Mouse (Mus musculus): Measurements from ENCODE around the gene Srl.
"Not testable (repeated sequence)": the region's sequence is repeated elsewhere in the genome, so short reads cannot be mapped to it uniquely, and the experiment has no call there.

Gene Srl

DNA sequence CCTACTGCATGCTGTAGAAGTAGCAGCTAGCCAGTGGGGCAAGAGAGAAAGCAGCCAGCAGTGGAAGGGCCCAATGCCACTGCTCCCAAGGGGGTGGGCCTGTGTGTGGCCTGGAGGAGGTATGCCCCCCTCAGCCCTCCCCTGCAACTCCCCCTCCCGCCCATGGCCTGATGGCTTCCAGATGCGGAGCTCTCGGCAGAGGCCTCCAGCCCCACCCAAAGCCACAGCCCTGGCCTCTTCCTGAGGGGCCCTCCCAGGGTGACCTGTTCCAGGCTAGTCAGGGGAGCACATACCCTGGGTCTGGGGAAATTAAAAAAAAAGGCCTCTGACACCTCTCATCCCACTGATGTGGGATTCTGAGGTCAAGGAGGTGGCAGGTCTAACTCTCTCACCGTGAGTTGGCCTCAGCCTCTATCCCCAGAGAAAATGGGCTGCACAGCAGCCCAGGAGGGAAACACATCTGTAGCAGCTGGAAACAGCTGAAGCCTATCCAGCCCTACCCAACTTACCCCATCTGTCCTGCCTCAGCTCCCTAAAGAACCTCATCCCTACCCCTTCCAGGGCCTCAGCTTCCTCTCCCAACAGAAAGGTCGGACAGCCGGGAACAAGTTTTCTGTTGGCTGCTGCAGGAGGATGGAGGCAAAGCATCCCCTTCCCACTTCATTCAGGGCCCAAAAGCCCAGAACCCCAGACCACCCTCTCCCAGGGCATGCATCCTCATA, 11.4 kb upstream of the Srl start:
- DNase-seq (ENCODE audit: low read depth, low spot score), result no peak

DNA sequence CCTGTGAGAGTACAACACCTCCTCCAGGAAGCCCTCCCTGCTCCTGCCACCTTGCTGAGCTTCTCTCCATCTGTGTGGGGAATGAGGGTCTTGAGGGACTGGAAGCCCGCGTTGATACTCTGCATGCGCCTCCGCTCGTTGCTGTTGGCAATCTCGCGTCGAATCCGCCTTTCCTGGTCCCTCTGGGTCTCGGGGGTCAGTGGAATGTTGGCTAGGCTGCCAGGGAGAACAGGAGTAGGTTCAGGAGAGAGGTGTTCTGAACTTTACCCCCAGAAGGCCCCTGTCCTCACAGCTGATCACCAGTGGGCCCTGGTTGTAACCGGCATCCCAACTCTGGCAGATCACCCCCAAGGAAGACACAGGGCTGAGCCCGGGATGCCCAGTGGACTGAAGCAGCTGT, 10.3 kb upstream of the Srl start:
- no peak for DNase-seq (ENCODE audit: low read depth, low spot score)

DNA sequence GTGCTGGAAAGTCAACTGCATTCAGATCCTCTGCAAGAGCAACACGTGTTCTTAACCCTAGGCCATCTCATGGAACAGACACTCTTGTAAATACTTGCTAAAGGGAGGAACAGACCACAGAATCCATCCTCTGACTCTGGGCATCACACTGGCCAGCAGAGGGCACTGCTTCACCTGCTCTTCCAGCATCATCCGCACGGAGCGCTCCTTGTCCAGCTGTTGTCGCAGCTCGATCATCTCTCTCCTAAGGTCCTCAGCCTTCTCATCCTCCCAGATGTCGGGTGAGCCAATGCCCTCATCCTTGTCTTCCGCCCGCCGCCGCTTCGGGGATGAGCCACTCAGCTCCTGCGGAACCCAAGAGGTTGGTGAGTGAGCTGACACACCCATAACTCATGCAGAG, 9.4 kb upstream of the Srl start:
- peak; percentile 88 for DNase-seq (ENCODE audit: low read depth, low spot score)

DNA sequence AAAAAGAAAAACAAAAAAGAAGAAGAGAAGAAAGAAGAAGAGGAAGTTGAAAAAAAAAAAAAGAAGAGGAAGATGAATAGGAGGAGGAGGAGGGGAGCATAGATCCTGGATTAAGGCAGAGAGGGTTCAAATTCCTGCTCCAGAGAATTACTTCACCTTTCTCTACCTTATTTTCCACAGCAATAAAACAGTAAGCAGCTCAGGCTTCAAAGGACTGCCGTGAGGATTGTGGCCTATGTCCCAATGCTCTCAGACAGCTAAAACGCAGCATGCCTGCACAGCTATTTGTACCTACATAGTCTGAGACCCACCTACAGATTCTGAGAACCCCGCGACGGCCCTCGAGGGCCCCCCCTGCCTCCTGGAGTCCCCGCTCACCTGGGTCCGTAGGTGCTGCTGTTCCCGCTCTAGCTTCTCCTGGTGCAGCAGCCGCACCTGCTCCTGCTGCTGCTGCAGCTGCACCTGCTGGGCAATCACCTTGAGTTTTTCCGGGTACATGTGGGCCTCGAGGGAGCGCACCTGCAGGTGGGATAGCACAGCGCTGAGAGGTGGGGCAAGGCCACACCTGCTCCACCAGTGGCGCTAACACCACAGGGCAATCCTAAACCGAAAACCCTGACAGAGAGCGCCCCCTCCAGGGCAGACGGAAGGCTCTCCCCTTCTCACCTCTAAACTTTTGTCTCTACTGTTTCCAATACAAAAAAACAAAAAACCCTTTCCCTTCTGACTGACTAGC, 7.5 kb upstream of the Srl start:
- no peak for DNase-seq (ENCODE audit: low read depth, low spot score)

- no peak for DNase-seq (ENCODE audit: low read depth, low spot score)
Observed at GRCm38 (mm10) chr16:4547611-4548010, 6.0 kb upstream of the Srl start.

DNA sequence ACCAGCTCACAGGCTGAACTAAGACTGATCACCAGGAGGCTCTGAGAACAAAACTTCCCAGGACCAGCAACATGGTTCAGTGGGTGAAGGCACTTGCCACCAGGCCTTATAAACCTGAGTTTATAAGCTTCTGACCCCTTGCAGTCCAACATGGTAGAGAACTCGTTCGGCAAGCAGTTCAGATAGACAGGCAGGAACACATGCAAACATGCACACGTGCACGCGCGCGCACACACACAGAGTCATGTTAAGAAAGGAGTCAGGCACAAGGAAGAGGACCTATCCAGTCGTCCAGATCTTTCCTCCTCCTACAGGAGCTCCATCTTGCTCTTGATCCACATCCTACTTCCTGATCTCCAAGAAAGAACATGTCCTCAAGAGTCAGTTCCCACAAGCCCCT, 5.2 kb upstream of the Srl start:
- no peak for DNase-seq (ENCODE audit: low read depth, low spot score)

GRCm38 (mm10) chr16:4544845-4545244, 3.2 kb upstream of the Srl start:
- no peak for DNase-seq (ENCODE audit: low read depth, low spot score)

DNA sequence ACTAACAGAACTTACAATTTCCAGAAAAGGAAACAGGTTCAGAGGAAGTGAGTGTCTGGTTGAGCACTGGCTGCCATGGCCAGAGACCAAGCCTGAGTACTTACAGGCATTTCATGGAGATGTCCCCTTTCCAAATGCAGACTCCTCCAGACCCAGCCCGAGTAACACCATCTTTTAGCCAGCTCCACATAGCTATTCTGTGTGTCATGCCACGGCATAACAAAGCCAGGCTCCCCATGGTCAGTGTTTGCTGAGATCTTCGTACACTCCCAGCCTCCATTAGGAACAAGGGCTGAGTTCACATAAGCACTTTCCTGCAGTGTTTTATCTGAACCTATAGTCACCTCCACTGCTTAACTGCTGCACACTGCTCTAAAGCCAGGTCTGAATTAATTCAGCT, 1.6 kb upstream of the Srl start:
- DNase-seq (ENCODE audit: low read depth, low spot score), result no peak

DNA sequence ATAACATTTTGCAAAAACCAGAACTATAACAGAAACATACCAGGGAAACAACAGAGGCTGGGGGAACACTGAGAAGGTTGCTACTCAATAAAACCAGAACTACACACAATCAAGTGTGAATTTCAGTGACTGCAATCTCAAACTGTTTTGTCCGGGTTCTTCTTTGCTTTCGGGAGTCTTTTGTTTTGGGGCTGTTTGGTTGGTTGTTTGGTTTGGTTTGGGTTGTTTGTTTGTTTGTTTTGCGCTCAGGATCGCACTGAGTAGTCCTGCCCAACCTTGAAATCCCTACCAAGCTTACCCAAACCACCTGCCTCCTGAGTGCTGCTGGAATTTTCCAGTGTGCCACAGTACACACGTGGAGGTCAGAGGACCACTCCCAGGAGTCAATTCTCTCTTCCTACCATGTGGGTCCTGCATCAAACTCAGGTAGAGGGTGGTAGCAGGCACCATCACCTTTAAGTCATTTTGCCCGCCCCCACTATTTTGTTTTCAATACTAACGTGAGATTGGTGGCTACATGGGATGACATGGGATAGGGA, 689 bp upstream of the Srl start:
- no peak for DNase-seq (ENCODE audit: low read depth, low spot score)

- no peak for DNase-seq (ENCODE audit: low read depth, low spot score)
Observed at GRCm38 (mm10) chr16:4541033-4541432, 583 bp downstream of the Srl start.

DNA sequence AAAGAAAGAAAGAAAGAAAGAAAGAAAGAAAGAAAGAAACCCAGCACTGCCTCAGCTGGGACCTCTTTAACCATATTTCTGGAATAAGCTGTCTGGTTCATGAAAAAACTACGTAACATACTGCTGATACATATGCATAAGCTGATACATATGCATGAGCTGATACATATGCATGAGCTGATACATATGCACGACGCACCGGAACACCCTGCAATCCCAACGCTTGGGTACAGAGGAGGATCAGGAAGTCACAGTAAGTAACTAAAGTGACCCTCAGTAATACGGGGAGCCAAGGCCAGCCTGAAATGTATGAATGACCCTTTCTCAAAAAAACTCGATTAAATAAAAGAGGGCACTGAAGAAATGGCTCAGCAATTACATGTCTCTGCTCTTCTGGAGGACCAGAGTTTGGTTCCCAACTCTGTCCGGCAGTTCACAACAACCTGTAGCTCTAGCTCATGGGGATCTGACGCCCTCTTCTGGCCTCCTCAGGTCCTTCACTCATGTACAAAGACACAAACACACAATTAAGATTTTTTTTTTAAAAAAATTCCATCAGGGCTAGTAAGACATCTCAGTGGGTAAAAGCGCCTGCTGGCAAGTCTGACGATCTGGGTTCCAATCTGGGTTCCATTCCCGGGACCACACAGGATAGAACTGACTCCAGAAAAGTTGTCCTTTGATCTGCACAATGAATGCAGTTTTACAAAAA, 1.4 kb downstream of the Srl start:
- DNase-seq (ENCODE audit: low read depth, low spot score), result peak; percentile 48

DNA sequence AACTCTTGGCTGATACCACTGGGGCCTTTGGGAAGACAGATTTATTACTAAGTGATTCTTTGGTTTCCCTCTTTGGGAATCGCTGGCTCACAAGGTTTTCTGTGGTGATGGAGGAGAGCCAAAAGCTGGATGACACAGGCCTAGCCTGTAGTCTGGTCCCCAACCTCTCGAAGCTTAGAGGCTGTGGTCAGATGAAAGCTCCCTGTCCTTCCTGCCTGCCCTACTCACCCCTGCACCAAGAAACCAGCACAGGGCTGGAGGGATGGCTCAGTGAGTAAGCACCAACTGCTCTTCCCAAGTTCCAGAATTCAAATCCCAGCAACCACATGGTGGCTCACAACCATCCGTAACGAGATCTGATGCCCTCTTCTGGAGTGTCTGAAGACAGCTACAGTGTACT, 2.1 kb downstream of the Srl start:
- DNase-seq (ENCODE audit: low read depth, low spot score), result no peak

GRCm38 (mm10) chr16:4537616-4538358, 3.8 kb downstream of the Srl start:
- no peak for DNase-seq (ENCODE audit: low read depth, low spot score)

DNA sequence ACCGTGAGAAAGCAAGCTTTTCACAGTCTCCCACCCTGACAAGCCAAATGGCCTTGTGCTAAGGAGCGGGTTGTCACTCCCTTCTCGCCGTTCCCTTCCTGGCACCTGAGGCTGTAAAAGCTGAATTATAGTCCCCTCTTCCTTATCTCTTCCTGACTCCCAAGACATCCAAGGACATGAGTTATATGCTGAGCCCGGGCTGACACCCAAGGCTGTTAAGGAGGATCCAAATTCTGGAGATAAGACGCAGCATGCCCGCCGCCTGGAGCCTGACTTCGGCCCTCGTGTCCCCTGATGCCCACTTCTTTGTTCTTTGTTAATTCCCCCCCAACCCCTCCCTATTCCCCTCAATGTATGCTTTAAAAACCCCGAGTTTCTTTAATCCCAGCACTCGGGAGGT, 14.2 kb downstream of the Srl start:
- DNase-seq (ENCODE audit: low read depth, low spot score), result not testable (repeated sequence)

DNA sequence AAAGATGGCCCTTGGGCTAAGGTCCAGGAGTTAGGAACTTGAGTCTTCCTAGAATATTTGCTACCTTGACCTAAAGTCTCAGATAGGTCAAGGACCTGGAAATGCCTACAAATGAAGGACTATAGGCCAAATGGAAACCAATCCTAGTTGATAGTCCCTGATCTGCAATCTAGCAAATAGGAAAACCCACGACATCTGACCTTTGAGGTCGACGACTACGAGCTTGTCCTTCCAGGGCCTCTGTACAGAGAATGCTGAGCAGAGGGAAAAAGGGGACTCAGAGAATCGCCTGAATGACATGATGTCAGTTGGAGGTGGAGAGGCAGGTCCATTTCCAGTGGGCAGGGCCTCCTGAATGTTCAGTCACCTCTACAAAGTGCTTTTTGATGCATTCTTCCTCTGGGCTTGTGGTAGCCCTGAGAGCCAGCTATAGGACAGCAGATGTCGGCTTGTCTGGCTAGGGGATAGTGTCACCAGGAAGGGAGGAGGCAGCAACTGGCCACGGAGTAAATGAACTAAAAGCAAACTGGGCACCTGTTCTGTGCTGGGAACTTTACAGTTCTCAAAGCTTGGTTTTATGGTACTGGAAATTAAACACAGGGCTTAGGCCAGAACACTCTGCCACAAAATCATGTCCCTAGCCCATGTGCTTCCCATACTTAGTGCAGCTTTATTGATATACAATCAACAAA, 18.2 kb downstream of the Srl start:
- no peak for DNase-seq (ENCODE audit: low read depth, low spot score)

- DNase-seq (ENCODE audit: low read depth, low spot score), result peak; percentile 16
Observed at GRCm38 (mm10) chr16:4522879-4523278, 18.7 kb downstream of the Srl start.

DNA sequence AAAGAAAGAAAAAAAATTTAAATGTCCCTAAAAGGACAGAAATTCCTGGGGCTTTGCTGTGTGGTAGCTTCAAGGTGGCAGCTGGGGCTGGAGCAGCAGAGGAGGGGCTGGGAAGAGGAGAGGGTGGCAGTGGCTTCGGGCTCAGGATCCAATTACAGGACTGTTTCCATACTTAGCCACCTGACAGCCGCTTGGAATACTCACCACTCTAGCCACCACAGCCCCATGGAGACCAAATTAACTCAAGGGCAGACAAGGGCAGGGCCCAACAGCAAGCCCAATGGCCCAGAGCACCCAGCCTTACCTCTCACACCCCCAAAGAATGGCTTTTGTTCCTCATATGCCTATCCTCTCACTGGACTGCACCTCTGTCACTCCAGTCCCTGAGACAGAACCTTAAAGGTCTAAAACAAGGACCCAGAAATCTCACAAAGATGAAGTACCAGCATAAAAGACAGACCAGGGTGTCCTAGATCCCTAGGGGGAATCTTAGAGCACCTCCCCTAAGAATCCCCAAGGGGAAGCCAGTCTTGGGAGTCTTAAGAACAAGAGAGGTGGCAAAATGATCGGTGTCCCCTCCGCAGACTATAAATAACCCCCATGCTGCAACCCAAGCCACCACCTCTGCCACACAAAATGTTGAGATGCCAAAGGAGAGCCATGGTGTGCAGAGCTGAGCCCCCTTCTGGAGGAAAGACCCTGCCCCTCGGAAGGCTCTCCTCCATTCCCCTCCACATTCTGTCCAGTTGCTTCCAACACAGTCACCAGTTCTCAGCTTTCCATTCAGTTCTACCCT, 19.7 kb downstream of the Srl start:
- peak; percentile 19 for DNase-seq (ENCODE audit: low read depth, low spot score)

DNA sequence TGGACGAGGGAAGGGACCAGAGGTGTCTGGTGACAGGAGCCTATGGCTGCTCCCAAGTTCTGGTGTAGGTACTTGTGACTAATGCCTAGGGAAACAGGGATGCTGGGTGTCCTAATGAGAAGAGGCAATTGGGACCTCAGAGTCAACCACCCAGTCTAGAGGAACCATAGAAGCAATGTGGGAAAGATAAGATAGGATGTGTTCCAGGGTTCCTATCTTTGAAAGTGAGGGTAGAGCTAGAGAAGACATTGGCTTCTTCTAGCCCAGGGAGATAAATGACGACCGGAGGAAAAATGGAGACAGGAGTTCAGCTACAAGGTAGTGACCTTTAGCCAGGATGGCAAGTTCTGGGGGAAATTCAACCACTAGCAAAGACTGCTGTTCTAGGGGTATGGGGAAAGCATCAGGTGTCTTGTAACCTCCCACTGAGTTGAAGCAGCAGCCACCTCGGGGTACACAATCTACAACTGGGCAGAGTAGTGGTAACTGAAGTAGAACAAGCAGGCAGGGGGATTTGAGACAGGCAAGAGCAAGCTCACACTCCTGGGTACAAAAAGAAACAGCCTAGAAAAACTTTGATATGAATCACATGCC, 20.4 kb downstream of the Srl start:
- DNase-seq (ENCODE audit: low read depth, low spot score), result no peak

DNA sequence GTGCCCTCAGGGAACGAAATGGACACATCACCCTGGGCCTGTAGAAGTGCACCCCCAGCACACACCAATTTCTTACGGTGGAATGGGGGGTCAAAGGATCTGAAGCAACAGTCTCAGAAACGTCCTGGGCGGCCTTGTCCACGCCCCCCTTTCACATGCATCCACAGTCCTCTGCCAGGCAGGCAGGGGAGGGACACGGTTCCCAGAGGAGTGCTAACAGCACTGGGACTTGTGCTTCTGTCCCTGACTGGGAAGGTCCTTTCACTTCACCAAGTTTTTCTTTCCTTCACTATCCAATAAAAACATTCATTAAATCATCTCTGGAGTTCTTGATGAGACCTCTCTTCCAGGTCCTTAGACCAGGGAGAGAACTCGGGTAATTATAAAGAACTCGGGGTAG, 20.9 kb downstream of the Srl start:
- DNase-seq (ENCODE audit: low read depth, low spot score), result no peak

- no peak for DNase-seq (ENCODE audit: low read depth, low spot score)
Observed at GRCm38 (mm10) chr16:4519825-4520224, 21.8 kb downstream of the Srl start.

All from brain, adult 2 months (tissue).